Mouse (Mus musculus) layer of hippocampus, adult 11-12 months (tissue): ENCODE results near the gene Bola2.
"Not testable (repeated sequence)": the region's sequence is repeated elsewhere in the genome, so short reads cannot be mapped to it uniquely, and the experiment has no call there.

Experiments
- DNase-seq: peaks from one replicate; pipeline ENCODE4 v3.0.0; 2022; ENCODE audit warnings: low spot score

Bola2 gene

GRCm38 (mm10) chr7:126695210-126695611 is at the start of gene Bola2:
Gene Bola2, plus strand, starts transcription at chr7:126695401.
- DNase-seq: peak; percentile 35

- no peak for DNase-seq
Measured at GRCm38 (mm10) chr7:126645708-126646107, 49.5 kb upstream of the Bola2 start.

GRCm38 (mm10) chr7:126648486-126648885 is 46.7 kb upstream of the Bola2 start:
- no peak for DNase-seq

GRCm38 (mm10) chr7:126649231-126650051 is 45.8 kb upstream of the Bola2 start, which contains the start of gene Sgf29:
Gene Sgf29, plus strand, starts transcription at chr7:126649309.
- peak; percentile 91 for DNase-seq

GRCm38 (mm10) chr7:126650852-126651251 is 44.3 kb upstream of the Bola2 start:
- no peak for DNase-seq

- DNase-seq: no peak
Measured at GRCm38 (mm10) chr7:126653991-126654390, 41.2 kb upstream of the Bola2 start.

- no peak for DNase-seq
Measured at GRCm38 (mm10) chr7:126655695-126656094, 39.5 kb upstream of the Bola2 start.

GRCm38 (mm10) chr7:126657522-126657921 is 37.7 kb upstream of the Bola2 start:
- no peak for DNase-seq

GRCm38 (mm10) chr7:126659771-126660170 is 35.4 kb upstream of the Bola2 start:
- no peak for DNase-seq

GRCm38 (mm10) chr7:126663646-126664045 is 31.6 kb upstream of the Bola2 start:
- DNase-seq: no peak

GRCm38 (mm10) chr7:126665269-126665668 is 29.9 kb upstream of the Bola2 start:
- DNase-seq: no peak

- DNase-seq: no peak
Measured at GRCm38 (mm10) chr7:126667495-126668090, 27.6 kb upstream of the Bola2 start.

GRCm38 (mm10) chr7:126668452-126668851 is 26.7 kb upstream of the Bola2 start:
- no peak for DNase-seq

- no peak for DNase-seq
Measured at GRCm38 (mm10) chr7:126670152-126670551, 25.0 kb upstream of the Bola2 start.

GRCm38 (mm10) chr7:126672111-126672510 is 23.1 kb upstream of the Bola2 start:
- no peak for DNase-seq

GRCm38 (mm10) chr7:126675104-126675503 is 20.1 kb upstream of the Bola2 start:
- DNase-seq: no peak

- no peak for DNase-seq
Measured at GRCm38 (mm10) chr7:126676207-126676606, 19.0 kb upstream of the Bola2 start, which contains the start of gene Sult1a1. Gene Sult1a1, minus strand, starts transcription at chr7:126676432.

- no peak for DNase-seq
Measured at GRCm38 (mm10) chr7:126676631-126677220, 18.5 kb upstream of the Bola2 start.

GRCm38 (mm10) chr7:126678545-126679341 is 16.5 kb upstream of the Bola2 start:
- no peak for DNase-seq

- no peak for DNase-seq
Measured at GRCm38 (mm10) chr7:126679683-126680082, 15.5 kb upstream of the Bola2 start.

- DNase-seq: no peak
Measured at GRCm38 (mm10) chr7:126681221-126681620, 14.0 kb upstream of the Bola2 start.

GRCm38 (mm10) chr7:126688156-126688555 is 7.0 kb upstream of the Bola2 start:
- not testable (repeated sequence) for DNase-seq
